Mouse (Mus musculus) left cerebral cortex, postnatal 14 days (tissue): Measurements from ENCODE around the gene Chst11. TPM values are rescaled to one million over a fixed set of nuclear protein-coding genes. Genes with fewer than 3 reads are reported as not detected.

Source experiments
- DNase-seq, 2 experiments: peaks; one replicate each; pipeline ENCODE4 v3.0.0; 2021 to 2022; ENCODE audit warnings: low spot score in 2 of 2, mixed read lengths in 1 of 2
- intact Hi-C: fragments of 180-260 bp; cut with DNase I; formaldehyde crosslinking; loops from one replicate; pipeline ENCODE4 v1.15.1; 2025
- total RNA-seq, 2 experiments: library from RNA; stranded (reverse); gene quantifications; 2 replicates each; pipeline ENCODE4 v1.2.3; 2021

Chst11 gene
- total RNA-seq, 2 experiments from 2014 or later: 29.8 to 33.1 TPM

DNA sequence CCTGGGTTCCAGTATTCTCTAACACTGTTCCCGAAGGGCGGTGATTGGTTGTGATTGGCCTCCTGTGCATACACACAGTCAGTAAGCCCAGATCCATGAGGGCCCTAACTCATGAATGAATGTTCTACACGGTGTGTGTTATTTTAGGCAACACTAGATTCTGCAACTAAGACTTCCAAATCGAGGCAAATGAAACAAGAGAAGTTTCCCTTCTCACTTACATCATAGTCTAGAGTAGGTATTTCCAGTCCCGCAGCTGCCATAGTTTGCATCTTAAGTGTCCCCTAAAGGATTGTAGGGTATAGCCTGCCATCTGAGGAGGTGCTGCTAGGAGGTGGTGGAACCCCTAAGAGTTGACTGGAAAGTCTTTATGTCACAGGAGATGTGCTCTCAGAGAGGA, 40.9 kb downstream of the Chst11 start:
- intact Hi-C loops: no loop called here
- DNase-seq: peak in 1 of 2 experiments; percentile 55

DNA sequence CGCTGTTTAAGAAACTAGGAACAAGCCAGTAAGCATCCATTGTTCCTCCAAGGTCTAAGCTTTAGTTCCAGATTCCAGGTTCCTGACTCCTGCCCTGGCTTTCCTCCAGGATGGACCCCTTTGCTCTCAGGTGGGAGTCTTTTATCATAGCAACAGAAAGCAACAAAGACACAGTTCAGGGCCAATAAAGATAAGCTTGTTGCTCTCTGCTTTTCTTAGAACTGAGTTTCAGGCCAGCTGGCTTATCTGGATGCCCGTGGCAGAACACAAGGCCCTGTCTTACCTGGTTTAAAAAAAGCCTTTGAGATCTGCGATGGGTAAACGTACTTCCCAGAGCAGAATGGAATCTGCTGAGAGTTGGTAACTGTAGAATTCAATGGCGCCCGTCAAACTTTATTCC, 42.4 kb downstream of the Chst11 start:
- intact Hi-C loops: no loop called here
- no peak for DNase-seq

- intact Hi-C loops: no loop called here
- no peak for DNase-seq
Observed at GRCm38 (mm10) chr10:83030103-83030661, 44.9 kb downstream of the Chst11 start.

GRCm38 (mm10) chr10:83030928-83031327, 45.6 kb downstream of the Chst11 start:
- no peak for DNase-seq
- intact Hi-C loops: no loop called here

- DNase-seq: no peak
Observed at GRCm38 (mm10) chr10:83031561-83031960, 46.3 kb downstream of the Chst11 start.

GRCm38 (mm10) chr10:83032559-83032958, 47.3 kb downstream of the Chst11 start:
- DNase-seq: no peak
- intact Hi-C loops: no loop called here

More at GRCm38 (mm10) chr10:83031561-83031960, 46.3 kb downstream of the Chst11 start:
- intact Hi-C loops: no loop called here

DNA sequence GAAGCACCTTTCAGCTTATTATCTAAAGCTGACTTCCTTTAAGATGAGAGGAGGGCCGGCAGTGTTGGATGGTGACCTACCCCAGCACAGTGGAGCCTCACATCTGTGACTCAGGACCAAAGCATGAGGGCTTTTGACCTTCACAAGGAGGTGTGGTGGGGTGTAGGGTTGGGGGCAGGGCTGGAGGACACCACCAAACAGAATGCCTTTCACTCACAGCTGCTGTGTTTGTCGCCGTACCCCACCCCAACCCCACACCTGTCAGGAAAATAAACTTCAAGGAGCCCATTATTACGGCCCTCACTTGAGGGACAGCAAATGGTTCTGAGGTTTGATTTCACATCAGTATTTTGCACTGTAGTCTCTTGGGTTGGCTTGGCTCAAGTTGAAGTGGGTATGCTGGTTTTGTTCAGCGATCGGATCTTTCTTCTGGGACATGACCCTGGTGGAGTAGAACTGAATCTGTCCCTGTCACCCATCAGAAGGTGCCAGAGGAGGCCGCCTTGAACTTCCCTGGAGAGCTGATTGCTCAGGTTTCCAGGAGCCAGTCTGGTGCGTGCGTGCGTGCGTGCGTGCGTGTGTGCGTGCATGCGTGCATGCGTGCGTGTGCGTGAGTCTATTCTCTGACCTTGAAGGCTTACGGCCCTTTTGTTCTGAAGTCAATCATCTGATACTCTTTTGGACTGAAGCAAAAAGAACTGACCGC, 51.2 kb downstream of the Chst11 start:
- DNase-seq: no peak
- intact Hi-C loops: no loop called here

DNA sequence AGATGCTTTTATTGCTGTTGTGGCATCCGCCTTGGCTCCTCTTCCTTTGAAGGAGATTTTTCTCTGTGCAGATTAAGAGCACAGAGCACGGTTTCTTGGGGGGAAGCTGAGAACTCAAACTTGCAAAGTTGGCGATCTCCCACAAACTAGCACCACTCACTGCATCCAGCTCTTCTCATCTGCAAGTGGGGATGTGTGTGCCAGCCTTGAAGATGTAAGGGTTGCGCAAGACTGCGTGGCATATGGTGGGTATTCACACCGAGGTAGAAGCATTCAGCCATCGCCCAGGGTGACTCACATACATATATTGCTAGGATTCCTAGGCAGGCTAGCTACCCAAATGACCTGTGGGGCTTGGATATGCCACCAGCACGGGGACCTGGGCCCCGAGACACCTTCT, 52.9 kb downstream of the Chst11 start:
- intact Hi-C loops: no loop called here
- peak; percentile 46 to 58 for DNase-seq

DNA sequence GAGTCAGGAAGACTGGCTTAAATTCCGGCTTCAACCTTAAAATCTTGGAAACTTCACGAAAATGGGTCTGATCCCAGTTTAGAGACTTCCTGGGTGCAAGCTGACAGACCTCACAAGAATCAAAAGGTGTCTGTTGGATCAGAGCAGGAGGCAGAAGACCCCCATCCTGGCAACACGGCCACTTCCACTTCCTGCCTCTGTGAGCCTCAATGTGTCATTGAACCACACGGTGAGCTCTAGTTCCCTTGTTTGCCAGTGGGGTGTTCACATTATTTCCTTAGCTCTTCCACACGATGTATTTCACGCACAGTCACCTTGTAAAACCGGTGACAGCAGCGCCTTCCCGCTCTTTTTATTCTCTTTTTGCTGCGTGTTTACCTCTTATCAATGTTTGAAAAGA, 54.1 kb downstream of the Chst11 start:
- no peak for DNase-seq
- intact Hi-C loops: no loop called here

DNA sequence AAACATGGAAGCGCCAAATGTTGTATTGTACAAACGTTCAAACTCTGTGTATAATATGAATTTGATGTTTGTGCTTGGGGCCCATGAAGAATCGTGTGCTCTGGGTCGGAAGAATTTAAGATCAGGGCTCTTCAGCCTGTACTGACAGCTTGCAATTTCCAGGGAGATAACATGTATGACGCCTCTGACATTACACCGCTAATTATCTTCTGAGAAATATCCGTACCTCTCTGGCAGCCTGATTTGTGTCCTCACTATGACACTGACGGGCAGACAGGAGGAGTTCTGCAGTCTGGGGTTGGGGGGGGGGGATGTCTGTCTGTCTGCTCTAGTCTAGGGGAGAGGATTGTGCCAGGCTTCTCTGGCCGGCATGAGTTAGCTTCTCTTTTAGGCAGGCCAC, 56.6 kb downstream of the Chst11 start:
- intact Hi-C loops: loop anchor here (10.0 kb wide), 1 partner anchor 57 kb away; the partner anchor contains the start of gene Chst11
- no peak for DNase-seq

GRCm38 (mm10) chr10:83042613-83043477, 57.5 kb downstream of the Chst11 start:
- intact Hi-C loops: loop anchor here (10.0 kb wide), 1 partner anchor 58 kb away; the partner anchor contains the start of gene Chst11

GRCm38 (mm10) chr10:83043478-83044259, 58.4 kb downstream of the Chst11 start:
- DNase-seq: no peak
- intact Hi-C loops: loop anchor here (10.0 kb wide), 1 partner anchor 59 kb away; the partner anchor contains the start of gene Chst11

More at GRCm38 (mm10) chr10:83042613-83043477, 57.5 kb downstream of the Chst11 start:
- no peak for DNase-seq

- DNase-seq: peak; percentile 58 to 79
- intact Hi-C loops: loop anchor here (10.0 kb wide), 1 partner anchor 64 kb away; the partner anchor contains the start of gene Chst11
Observed at GRCm38 (mm10) chr10:83049174-83049780, 64.0 kb downstream of the Chst11 start.

DNA sequence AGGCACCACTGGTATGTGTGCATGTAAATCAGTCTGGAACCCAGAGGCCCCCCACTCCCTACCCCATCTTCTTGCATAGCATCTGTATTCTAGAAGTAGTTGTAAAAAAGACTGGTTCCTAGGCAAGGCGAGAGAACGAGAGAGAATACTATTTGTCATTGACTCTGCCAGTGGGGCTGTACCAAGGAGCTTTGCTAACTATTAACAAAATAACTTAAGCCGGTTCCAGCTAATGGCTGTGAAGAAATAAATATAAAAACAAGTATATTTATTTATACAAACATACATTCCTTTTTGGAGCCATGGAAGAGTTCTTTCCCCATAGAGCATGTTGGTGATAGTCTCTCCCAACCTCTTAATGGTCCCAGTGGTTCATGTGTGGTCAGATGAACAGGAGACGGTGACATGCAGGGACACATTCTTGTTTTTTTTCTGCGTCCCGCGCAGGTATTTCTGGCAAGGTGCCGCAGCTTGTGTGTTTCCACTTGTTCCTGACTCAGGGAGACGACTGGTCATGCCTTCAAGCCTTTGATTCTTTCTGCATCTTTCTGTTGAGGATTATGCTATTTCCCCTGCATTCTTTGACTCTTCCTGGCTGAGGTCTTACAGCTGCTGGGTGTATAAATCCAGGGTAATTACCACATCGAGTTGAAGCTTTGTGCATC, 68.7 kb downstream of the Chst11 start:
- intact Hi-C loops: no loop called here
- DNase-seq: no peak

DNA sequence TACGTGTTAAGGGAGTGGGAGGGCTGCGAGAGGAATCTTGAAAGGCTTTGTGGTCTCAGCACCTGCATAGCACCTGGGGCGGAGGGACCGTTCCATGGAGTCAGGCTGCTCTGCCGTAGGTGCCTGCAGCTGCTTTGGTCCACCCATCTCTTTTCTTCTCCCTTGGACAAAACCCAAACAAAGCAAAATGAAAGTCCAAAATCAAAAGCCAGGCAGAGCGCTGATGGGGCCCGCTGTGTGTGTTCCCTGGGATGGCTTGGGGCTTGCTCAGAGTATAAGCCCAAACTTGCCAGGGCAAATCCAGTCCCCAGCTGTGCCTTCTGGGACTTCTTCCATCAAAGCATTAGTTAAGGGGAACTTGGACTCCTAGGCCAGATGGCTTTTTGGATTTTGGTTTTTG, 71.0 kb downstream of the Chst11 start:
- DNase-seq: no peak
- intact Hi-C loops: no loop called here

DNA sequence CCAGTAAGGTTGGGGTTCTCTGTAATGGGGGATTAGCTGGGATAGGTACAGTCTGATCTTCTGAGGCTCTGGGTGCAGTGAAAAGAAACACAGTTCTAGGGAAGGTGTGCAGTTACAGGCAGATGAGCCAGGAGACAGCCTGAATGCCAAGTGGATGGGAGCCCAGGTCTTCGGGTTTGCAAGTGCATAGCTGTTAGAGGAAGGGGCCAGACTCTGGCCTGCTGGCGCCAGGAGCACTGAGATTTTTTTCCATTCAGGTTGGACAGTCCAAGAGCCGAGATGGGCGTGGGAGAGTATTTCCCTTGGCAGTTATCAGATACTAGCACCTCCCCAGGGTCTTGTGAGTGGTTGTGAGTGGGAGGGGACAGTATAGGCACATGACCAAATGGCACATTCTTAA, 71.6 kb downstream of the Chst11 start:
- intact Hi-C loops: no loop called here
- DNase-seq: no peak

GRCm38 (mm10) chr10:83060066-83060782, 74.9 kb downstream of the Chst11 start:
- intact Hi-C loops: loop anchor here (5.0 kb wide), 1 partner anchor 73 kb away; the partner anchor contains the start of gene Chst11
- DNase-seq: peak; percentile 33 to 39

GRCm38 (mm10) chr10:83062315-83062714, 77.0 kb downstream of the Chst11 start:
- peak; percentile 67 to 70 for DNase-seq
- intact Hi-C loops: loop anchor here (5.0 kb wide), 1 partner anchor 75 kb away; the partner anchor contains the start of gene Chst11
